Mouse (Mus musculus) megakaryocyte, embryonic 14.5 days (primary cell): Measurements from ENCODE around the gene Tctn3. TPM values are rescaled to one million over a fixed set of nuclear protein-coding genes. Genes with fewer than 3 reads are reported as not detected.
"Not testable (repeated sequence)": the region's sequence is repeated elsewhere in the genome, so short reads cannot be mapped to it uniquely, and the experiment has no call there.

Source experiments
- H3K27me3 ChIP-seq: replicated peaks from 2 replicates; pipeline ENCODE3; 2012; ENCODE audit warnings: inconsistent platforms
- H3K36me3 ChIP-seq: replicated peaks from 2 replicates; pipeline ENCODE3; 2012; ENCODE audit warnings: low read length, inconsistent platforms, mixed read lengths
- H3K4me1 ChIP-seq: 2 replicates; pipeline ENCODE4 v1.6.1; 2012; ENCODE audit warnings: inconsistent platforms
- H3K4me3 ChIP-seq: replicated peaks from 2 replicates; pipeline ENCODE3; 2012; ENCODE audit warnings: moderate library complexity, mild to moderate bottlenecking, inconsistent platforms
- H3K9me3 ChIP-seq: 2 replicates; pipeline ENCODE4 v1.6.1; 2012; ENCODE audit warnings: inconsistent platforms
- FLI1 ChIP-seq: IDR thresholded peaks from 2 replicates; pipeline ENCODE4 v1.6.1; 2012; ENCODE audit warnings: low read length, inconsistent platforms, mixed read lengths
- GATA1 ChIP-seq: IDR thresholded peaks from 3 replicates; pipeline ENCODE4 v1.6.1; 2012; ENCODE audit warnings: mixed read lengths, low read length, inconsistent platforms, borderline replicate concordance
- polyA plus RNA-seq: library from polyadenylated mRNA; stranded (reverse); fragments of >175 nt; gene quantifications from 2 replicates; pipeline ENCODE4 v1.2.3, GENCODE M21; 2012; ENCODE audit warnings: low replicate concordance; ENCODE audit not compliant: insufficient read depth

Gene Tctn3
- polyA plus RNA-seq, 1 experiment: 2.3 TPM

DNA sequence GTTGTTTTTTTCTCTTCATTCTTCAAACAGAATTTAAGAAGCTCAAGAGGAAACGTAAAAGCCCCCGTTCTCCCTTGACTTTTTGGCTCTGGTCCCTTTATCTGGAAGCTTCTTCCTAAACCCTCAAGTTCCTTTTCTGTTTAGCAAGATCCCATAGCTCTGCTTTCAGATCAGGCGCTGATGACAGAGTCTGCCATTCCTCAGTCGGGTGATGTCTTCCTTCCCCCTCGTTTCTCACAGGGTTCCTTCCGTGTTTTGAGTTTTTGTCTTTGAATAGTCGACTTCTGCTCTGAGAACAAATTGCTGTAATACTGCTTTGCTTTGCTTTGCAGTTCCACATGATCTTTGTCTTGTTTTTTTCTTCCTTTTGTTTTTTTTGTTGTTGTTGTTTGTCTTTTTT lies 18.6 kb upstream of the Tctn3 start:
- Histone ChIP-seq H3K9me3 (peaks cover 18% of the 10 kb centered on the region), H3K4me3 (no peak overlapping the region), H3K36me3 (peaks cover 4% of the 10 kb centered on the region), H3K4me1 (peaks cover 32% of the 10 kb centered on the region), H3K27me3 (no peaks in the 10 kb centered on the region)
- TF ChIP-seq GATA1 (no peak), FLI1 (no peak)

DNA sequence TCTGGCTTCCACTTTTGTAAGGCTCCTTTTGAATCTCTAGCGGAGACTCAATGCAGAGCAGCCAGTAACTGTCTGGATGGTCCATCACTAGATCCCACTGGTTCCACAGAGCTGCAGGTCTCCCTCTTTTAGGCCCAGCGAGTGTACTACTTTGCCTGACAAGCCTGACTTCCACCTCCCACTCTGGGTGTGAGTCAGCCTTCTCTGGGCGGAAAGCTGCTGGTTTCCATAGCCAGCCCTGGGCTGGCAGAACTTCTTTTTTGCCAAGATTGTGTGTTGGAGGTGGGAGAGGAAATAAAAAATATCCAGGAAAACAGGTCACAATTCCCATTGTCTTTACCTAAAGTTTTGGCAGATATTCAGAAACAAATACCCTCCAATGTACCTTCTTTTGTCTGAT lies 18.1 kb upstream of the Tctn3 start:
- Histone ChIP-seq H3K4me3 (no peak overlapping the region), H3K36me3 (peaks cover 4% of the 10 kb centered on the region), H3K9me3 (peaks cover 16% of the 10 kb centered on the region), H3K4me1 (peaks cover 32% of the 10 kb centered on the region), H3K27me3 (no peaks in the 10 kb centered on the region)
- no peak for TF ChIP-seq FLI1
- TF ChIP-seq GATA1: no peak

DNA sequence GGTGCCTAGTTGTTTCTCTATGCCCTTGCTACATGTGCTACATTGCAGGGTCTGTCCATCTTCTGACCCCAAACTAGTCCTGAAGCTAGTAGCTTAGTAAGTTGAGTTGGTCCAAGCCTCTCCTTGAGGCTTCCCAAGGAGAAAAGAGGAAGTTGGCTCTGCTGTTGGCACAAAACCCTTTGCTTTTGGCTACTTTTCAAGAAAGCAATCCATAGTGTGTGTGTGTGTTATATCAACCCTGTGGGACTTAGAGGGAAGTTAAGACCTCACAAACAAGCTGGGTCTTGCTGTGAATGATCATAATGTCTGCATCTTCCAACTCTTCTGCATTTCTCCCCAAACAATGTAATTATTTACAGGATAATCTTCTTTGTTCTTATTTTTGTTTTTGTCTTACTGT lies 16.9 kb upstream of the Tctn3 start:
- no peak overlapping the region for H3K4me3 ChIP-seq
- peaks cover 1% of the 10 kb centered on the region for H3K36me3 ChIP-seq
- H3K4me1 ChIP-seq: peaks cover 32% of the 10 kb centered on the region
- H3K27me3 ChIP-seq: no peaks in the 10 kb centered on the region
- peaks cover 7% of the 10 kb centered on the region for H3K9me3 ChIP-seq
- TF ChIP-seq GATA1 (no peak), FLI1 (no peak)

DNA sequence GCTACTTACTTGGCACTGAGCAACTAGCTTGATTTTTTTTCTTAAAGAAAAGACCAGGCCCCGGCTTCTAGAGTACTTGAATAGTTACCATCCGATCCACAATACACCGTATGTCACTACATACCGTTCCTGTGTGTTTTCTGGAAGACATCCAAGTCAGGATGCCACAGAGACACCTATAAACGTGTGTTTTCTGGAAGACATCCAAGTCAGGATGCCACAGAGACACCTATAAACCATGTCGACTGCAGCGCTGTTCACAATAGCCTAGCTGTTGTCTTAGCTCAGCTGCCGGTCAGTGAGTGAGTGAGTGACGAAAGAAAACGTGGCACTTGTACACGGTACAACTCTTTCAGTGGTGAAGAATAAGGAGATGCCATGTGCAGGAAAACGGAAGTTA lies 13.9 kb upstream of the Tctn3 start:
- TF ChIP-seq FLI1: no peak
- H3K27me3 ChIP-seq: no peaks in the 10 kb centered on the region
- no peaks in the 10 kb centered on the region for H3K9me3 ChIP-seq
- H3K4me1 ChIP-seq: peaks cover 22% of the 10 kb centered on the region
- H3K36me3 ChIP-seq: no peaks in the 10 kb centered on the region
- no peak overlapping the region for H3K4me3 ChIP-seq

DNA sequence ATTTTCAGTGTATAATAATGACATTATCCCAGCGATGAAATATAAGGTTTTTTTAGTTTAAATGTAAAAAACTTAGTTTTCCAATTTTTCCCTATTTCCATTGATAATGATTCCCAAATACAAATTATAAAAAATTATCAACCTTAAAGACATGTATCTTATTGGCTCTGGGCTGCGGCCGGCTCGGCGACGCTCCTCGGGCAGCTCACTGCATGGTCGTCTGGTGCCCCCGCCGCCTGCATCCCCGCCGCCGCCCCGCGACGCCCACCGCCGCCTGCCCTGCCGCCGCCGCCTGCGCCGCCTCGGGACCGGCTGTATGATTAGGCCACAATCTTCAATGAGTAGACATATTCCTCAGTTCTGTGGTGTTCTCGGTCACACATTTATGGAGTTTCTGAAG lies 9.6 kb upstream of the Tctn3 start:
- H3K9me3 ChIP-seq, H3K4me1 ChIP-seq, H3K36me3 ChIP-seq, H3K4me3 ChIP-seq, H3K27me3 ChIP-seq: not testable (repeated sequence)

DNA sequence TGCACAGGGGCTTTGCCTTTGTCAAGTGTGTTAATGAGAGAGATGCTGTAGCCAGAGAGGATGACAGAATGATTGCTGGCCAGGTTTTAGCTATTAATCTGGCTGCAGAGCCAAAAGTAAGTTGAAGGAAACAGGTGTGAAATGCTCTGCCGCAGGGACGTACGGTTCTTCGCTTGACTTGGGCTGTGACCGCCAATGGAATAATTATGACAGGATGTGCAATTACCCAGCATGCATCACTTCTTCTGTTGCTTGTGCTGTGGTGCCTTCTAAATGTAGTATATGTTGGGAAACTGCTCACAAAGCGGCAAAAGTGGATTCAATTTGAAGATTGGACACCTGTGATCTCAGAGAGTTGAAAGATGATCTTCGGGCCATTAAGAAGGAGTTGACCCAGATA lies 4.0 kb upstream of the Tctn3 start:
- Histone ChIP-seq H3K9me3 (no peaks in the 10 kb centered on the region), H3K4me1 (peaks cover 19% of the 10 kb centered on the region), H3K27me3 (peaks cover 7% of the 10 kb centered on the region), H3K36me3 (no peaks in the 10 kb centered on the region), H3K4me3 (no peak overlapping the region)
- no peak for TF ChIP-seq GATA1
- no peak for TF ChIP-seq FLI1

DNA sequence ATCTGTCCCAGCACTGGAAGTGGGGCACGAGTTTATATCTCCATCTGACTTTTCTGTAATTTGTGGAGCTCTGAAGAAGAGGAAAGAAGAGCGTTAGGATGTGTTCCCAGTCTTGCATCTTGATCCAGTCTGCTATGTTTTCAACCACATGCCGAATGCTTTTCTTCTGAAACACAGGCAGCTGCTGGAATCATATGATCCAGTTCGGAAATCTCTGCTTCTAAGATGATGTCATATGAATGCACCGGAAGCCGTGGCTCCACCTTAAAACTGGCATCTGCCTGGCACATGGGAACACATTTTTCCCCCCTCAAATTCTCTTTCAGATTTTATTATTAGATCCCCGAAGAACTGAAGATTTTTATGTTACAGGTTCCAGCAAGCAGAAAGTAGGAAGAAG lies 2.8 kb upstream of the Tctn3 start:
- Histone ChIP-seq H3K4me3 (no peak overlapping the region), H3K9me3 (no peaks in the 10 kb centered on the region), H3K36me3 (peaks cover 8% of the 10 kb centered on the region), H3K4me1 (peaks cover 19% of the 10 kb centered on the region), H3K27me3 (peaks cover 7% of the 10 kb centered on the region)
- no peak for TF ChIP-seq GATA1
- TF ChIP-seq FLI1: no peak

DNA sequence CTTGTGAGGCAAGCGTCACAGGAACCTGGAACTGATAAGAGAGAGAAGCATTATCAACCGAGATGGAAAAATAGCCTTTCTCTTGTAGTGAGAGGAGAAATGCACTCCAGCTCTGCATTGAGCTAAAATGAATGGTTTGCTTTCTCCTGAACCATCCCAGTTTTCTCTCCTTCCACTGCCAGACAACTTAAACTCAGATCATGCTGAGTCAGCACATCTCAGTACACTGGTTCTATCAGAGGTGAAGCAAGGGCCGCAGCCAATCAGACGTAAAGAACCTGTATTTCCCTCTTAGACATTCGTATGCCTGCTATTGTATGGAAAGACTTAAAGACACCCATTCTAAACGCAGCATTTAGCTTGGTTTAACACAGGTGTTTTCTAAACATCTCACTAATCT lies 4.4 kb downstream of the Tctn3 start:
- Histone ChIP-seq H3K4me3 (no peak overlapping the region), H3K4me1 (peaks cover 21% of the 10 kb centered on the region), H3K36me3 (peaks cover 79% of the 10 kb centered on the region), H3K9me3 (no peaks in the 10 kb centered on the region), H3K27me3 (no peaks in the 10 kb centered on the region)
- TF ChIP-seq FLI1: no peak
- no peak for TF ChIP-seq GATA1

DNA sequence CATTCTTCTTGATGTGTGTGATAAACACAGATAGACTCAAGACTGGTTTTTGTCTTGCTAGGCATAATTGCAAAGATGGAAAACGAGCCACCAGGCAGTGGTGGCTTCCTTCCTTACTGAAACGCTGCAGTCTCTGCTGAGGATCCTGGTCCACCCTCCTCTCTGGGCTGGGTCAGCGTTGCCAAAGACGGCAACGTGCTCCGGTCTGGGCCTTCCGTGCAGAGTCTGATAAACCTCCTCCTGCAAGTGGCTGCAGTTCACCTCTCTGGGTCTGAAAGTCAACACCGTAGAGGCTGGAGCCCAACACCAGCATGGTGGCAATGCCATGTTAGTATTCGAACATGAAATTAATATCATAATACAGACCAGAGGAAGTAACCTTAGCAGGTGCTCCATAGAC lies 6.8 kb downstream of the Tctn3 start:
- Histone ChIP-seq H3K9me3 (no peaks in the 10 kb centered on the region), H3K27me3 (no peaks in the 10 kb centered on the region), H3K4me1 (peaks cover 14% of the 10 kb centered on the region), H3K4me3 (no peak overlapping the region), H3K36me3 (peaks cover 84% of the 10 kb centered on the region)
- TF ChIP-seq GATA1: no peak
- TF ChIP-seq FLI1: no peak

DNA sequence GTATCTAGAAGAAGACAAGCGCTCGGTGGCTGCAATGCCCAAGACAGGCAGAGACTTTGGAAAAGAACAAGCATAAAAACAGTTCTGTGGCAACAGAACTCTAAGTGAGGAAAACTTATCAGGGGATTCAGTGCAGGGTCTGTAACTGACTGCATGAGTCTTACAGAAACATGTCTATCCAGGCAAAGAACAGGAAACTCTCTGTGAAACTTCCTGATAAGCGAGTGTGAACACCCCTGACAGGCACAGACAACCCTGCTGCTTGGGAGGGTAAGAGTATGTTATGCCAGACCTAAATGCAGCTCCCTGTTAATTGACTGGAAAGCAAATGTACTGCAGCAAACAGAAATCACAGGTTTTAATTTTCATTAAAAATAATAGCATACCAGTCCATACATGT lies 10.2 kb downstream of the Tctn3 start:
- Histone ChIP-seq H3K36me3 (peaks cover 72% of the 10 kb centered on the region), H3K9me3 (no peaks in the 10 kb centered on the region), H3K4me1 (peaks cover 14% of the 10 kb centered on the region), H3K4me3 (no peak overlapping the region), H3K27me3 (no peaks in the 10 kb centered on the region)
- TF ChIP-seq GATA1 (no peak), FLI1 (no peak)

DNA sequence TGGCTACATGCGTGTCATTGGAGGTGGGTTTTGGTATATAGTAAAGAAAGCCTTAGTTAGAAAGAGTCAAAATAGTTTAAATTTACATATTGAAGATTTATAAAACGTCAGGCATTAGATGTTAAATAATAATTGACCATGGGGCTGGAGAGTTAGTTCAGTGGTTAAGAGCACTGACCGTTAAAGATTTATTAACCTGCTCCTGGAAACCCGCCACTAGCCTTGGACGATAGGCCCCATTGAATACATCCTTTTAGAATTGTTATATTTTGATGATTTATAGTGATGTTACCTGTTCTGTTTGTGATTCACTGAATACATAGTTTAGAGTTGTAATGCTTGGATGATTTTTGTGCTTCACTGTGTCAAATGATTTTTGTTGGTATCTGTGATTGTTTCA lies 11.2 kb downstream of the Tctn3 start:
- H3K9me3 ChIP-seq, H3K4me3 ChIP-seq, H3K27me3 ChIP-seq: not testable (repeated sequence)
- Histone ChIP-seq H3K36me3 (peaks cover 72% of the 10 kb centered on the region), H3K4me1 (peaks cover 15% of the 10 kb centered on the region)
